Mouse (Mus musculus): ENCODE data around the gene 4933411K16Rik. TPM values are rescaled to one million over a fixed set of nuclear protein-coding genes. Genes with fewer than 3 reads are reported as not detected.

The 4933411K16Rik gene
- polyA plus RNA-seq, 1 experiment from 2014 or later = not detected

DNA sequence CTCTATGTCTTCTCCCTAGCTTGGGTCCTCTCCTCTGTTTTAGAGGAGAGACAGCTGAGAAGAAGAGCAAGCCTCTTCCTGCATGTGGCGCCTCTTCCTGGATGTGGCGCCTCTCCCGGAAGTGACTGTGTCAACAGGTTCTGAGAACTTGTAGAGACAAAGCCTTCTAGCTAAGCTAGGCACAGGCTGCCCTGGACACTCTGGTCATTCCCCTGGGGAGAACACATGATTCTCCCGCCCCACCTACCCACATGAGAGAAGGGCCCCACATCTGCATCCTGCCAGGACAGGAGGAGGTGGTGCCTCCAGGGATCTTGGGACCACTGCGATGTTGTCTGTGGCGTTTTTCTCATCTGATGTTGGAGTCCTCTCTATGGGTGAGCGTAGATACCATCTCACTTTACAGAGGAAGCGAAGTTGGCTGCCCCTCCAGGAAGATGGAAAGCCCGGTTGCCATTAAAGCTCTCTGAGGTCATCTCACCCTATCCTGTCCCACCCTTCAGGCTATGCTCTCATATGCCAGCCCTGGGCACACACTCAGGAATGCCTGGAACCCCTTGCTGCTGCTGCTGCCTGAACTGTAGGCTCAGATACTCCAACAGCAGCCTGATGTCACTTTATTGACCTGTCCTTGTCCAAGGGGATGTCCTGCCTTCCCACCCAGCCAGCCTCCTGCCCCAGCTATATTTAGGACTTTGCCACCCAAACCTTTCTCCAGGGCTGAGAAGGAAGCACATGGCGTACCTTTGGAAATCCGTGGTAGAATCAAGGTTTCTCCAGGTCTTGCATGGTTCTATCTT is 16.6 kb downstream of the 4933411K16Rik start:
- no peaks in the 10 kb centered on the region for H3K27me3 ChIP-seq (ENCODE audit: control insufficient read depth, insufficient read depth, low read depth, low read length)
- no peak overlapping the region for H3K4me3 ChIP-seq (ENCODE audit: low read depth, low read length)
- no peak overlapping the region for H3K4me2 ChIP-seq (ENCODE audit: low read length)
- H3K9ac ChIP-seq (ENCODE audit: low read depth, low read length) = no peak overlapping the region
- H3K36me3 ChIP-seq (ENCODE audit: control insufficient read depth, insufficient read depth, low read length) = no peaks in the 10 kb centered on the region
- 86% methylated on average over 11 of the region's 11 CpGs for WGBS
- ATAC-seq = no peak
- no peaks in the 10 kb centered on the region for H3K9me3 ChIP-seq (replicated peaks; ENCODE audit: control insufficient read depth, low read length, poor library complexity, severe bottlenecking)
- no peak overlapping the region for H3K27ac ChIP-seq (ENCODE audit: low read length)
- no peaks in the 10 kb centered on the region for H3K4me1 ChIP-seq (ENCODE audit: control insufficient read depth, insufficient read depth, low read length)

DNA sequence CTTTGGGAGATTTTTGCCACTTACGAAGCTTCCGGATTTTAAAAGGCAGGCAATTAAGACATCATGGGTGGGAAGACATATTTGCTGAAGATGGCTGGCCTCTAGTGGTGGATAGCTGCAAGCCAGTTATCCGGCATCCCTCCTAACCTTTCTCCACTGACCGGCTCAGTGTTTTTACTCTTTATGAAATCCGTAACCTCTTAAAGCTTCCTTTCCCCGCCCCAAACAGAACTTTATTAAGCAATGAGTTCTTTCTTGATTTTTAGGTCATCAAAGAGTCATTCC is 17.1 kb downstream of the 4933411K16Rik start:
- WGBS = 55% methylated on average over 6 of the region's 6 CpGs
- Histone ChIP-seq H3K27me3 (ENCODE audit: control insufficient read depth, insufficient read depth, low read depth, low read length) (no peaks in the 10 kb centered on the region), H3K9me3 (replicated peaks; ENCODE audit: control insufficient read depth, low read length, poor library complexity, severe bottlenecking) (no peaks in the 10 kb centered on the region), H3K4me3 (ENCODE audit: low read depth, low read length) (no peak overlapping the region), H3K4me1 (ENCODE audit: control insufficient read depth, insufficient read depth, low read length) (no peaks in the 10 kb centered on the region), H3K27ac (ENCODE audit: low read length) (no peak overlapping the region), H3K36me3 (ENCODE audit: control insufficient read depth, insufficient read depth, low read length) (no peaks in the 10 kb centered on the region), H3K9ac (ENCODE audit: low read depth, low read length) (no peak overlapping the region), H3K4me2 (ENCODE audit: low read length) (no peak overlapping the region)
- no peak for ATAC-seq

DNA sequence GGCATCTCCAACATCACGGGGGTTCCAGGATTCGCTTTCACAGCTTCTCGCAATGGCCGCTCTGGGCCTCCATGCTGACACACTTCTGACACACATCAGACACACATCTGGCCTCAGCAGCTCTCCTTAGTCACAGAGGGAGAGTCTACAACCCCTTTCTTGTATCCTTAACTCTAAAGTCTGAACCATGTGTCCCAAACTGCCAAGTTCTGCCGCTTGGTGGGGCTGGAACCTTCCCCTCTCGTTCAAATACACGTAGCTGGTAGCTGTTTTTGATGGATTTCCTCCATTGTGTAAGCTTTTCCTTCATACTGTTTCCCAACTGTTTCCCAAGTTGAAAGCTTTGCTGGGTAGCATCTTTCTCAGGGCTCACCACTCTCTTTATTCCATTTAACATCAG is 19.2 kb downstream of the 4933411K16Rik start:
- 81% methylated on average over 7 of the region's 7 CpGs for WGBS
- Histone ChIP-seq H3K36me3 (ENCODE audit: control insufficient read depth, insufficient read depth, low read length) (peaks cover 17% of the 10 kb centered on the region), H3K4me3 (ENCODE audit: low read depth, low read length) (no peak overlapping the region), H3K9me3 (replicated peaks; ENCODE audit: control insufficient read depth, low read length, poor library complexity, severe bottlenecking) (no peaks in the 10 kb centered on the region), H3K4me2 (ENCODE audit: low read length) (no peak overlapping the region), H3K27ac (ENCODE audit: low read length) (no peak overlapping the region), H3K27me3 (ENCODE audit: control insufficient read depth, insufficient read depth, low read depth, low read length) (no peaks in the 10 kb centered on the region), H3K4me1 (ENCODE audit: control insufficient read depth, insufficient read depth, low read length) (no peaks in the 10 kb centered on the region), H3K9ac (ENCODE audit: low read depth, low read length) (no peak overlapping the region)
- no peak for ATAC-seq

DNA sequence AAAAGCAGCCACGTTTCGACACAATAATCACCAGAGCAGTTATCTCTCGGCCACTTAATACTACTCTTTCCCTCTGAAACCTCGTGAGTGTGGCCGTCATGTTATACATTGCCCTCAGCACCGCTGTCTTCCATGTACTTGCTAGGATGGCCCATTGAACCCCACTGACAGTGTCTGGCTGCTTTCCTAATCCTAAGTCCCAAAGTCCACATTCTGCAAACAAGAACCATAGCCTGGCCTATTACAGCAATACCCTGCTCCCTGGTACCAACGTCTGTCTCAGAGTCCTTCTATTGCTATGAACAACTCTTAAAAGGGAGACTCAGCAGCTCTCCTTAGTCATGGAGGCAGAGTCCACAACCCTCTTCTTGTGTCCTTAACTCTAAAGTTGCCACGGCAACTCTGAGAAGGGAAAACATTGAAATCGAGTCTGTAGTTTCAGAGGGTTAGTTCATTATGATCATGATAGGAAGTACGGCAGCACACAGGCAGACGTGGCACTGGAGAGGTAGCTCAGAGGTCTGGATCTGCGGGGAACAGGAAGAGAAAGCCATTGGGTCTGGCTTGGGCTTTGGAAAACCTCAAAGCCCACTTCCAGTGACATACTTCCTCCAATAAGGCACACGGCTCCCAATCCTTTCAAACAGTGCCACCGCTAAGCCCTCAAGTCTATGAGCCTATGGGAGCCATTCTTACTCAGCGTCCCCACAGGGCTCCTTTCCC is 20.0 kb downstream of the 4933411K16Rik start:
- Histone ChIP-seq H3K27ac (ENCODE audit: low read length) (no peak overlapping the region), H3K4me1 (ENCODE audit: control insufficient read depth, insufficient read depth, low read length) (no peaks in the 10 kb centered on the region), H3K27me3 (ENCODE audit: control insufficient read depth, insufficient read depth, low read depth, low read length) (no peaks in the 10 kb centered on the region), H3K36me3 (ENCODE audit: control insufficient read depth, insufficient read depth, low read length) (peaks cover 17% of the 10 kb centered on the region), H3K9ac (ENCODE audit: low read depth, low read length) (no peak overlapping the region), H3K9me3 (replicated peaks; ENCODE audit: control insufficient read depth, low read length, poor library complexity, severe bottlenecking) (no peaks in the 10 kb centered on the region), H3K4me3 (ENCODE audit: low read depth, low read length) (no peak overlapping the region), H3K4me2 (ENCODE audit: low read length) (no peak overlapping the region)
- ATAC-seq = no peak
- 80% methylated on average over 15 of the region's 15 CpGs for WGBS

DNA sequence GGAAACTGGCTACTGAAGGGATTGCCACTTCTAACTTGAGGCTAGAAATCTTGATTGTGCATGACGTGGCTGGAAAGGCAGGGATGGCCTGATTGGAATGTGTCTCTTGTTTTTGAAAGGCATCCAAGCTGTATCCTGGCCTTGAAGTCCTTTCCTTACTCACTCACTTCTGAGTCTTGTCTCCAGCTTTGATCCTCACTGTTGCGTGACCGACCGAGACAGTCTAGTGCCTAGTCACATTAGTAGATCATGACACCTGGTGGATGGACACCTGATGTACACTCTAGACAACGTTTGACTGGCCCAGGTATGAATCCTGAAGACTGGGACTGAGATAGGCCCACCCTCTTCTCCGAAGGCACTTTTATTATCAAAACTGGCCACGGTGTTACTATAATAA is 20.8 kb downstream of the 4933411K16Rik start:
- H3K9me3 ChIP-seq (replicated peaks; ENCODE audit: control insufficient read depth, low read length, poor library complexity, severe bottlenecking) = no peaks in the 10 kb centered on the region
- 81% methylated on average over 7 of the region's 7 CpGs for WGBS
- H3K9ac ChIP-seq (ENCODE audit: low read depth, low read length) = no peak overlapping the region
- no peak overlapping the region for H3K4me3 ChIP-seq (ENCODE audit: low read depth, low read length)
- H3K4me1 ChIP-seq (ENCODE audit: control insufficient read depth, insufficient read depth, low read length) = no peaks in the 10 kb centered on the region
- no peak for ATAC-seq
- H3K36me3 ChIP-seq (ENCODE audit: control insufficient read depth, insufficient read depth, low read length) = peaks cover 22% of the 10 kb centered on the region
- no peak overlapping the region for H3K4me2 ChIP-seq (ENCODE audit: low read length)
- H3K27me3 ChIP-seq (ENCODE audit: control insufficient read depth, insufficient read depth, low read depth, low read length) = no peaks in the 10 kb centered on the region
- H3K27ac ChIP-seq (ENCODE audit: low read length) = no peak overlapping the region

DNA sequence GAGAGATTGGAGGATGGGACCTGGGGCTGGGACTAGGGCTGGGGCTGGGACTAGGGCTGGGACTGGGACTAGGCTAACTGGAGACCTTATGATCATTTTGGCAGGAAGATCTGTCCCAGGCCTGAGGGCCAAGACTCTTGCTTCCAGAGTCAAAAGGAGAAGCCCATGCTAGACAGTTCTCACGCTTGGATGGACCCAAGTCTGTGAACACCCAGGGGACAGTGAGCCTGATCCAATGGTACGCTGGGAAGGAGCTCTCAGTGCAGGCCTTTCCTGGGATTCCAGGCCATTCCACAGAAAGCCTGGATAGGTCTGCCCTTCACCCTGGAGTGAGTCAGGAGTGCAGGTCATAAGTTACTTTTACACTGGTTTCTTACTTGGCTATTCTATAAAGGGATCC is 23.0 kb downstream of the 4933411K16Rik start:
- no peak overlapping the region for H3K4me3 ChIP-seq (ENCODE audit: low read depth, low read length)
- H3K4me1 ChIP-seq (ENCODE audit: control insufficient read depth, insufficient read depth, low read length) = no peaks in the 10 kb centered on the region
- H3K4me2 ChIP-seq (ENCODE audit: low read length) = no peak overlapping the region
- H3K9me3 ChIP-seq (replicated peaks; ENCODE audit: control insufficient read depth, low read length, poor library complexity, severe bottlenecking) = no peaks in the 10 kb centered on the region
- 87% methylated on average over 2 of the region's 2 CpGs for WGBS
- ATAC-seq = no peak
- no peaks in the 10 kb centered on the region for H3K27me3 ChIP-seq (ENCODE audit: control insufficient read depth, insufficient read depth, low read depth, low read length)
- H3K36me3 ChIP-seq (ENCODE audit: control insufficient read depth, insufficient read depth, low read length) = peaks cover 28% of the 10 kb centered on the region
- H3K9ac ChIP-seq (ENCODE audit: low read depth, low read length) = no peak overlapping the region
- H3K27ac ChIP-seq (ENCODE audit: low read length) = no peak overlapping the region

DNA sequence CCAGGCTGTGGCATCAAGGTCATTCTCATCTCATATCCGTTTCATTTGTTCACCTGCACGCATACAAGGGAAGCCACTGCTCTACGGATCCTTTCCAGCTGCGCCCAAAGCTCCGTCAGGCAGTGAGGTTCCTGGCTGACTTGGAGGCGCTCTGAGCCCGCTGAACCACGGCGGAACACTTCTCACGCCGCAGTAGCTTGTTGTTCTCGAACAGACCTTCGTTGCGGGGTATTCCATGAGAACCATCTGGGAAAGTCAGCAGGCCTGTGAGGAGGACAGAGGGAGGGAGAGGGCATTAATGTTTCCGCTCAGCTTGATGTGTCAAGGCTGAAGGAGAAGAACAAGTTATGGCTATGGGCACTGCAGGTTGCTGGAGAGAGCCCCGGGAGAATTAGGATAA is 23.9 kb downstream of the 4933411K16Rik start:
- no peaks in the 10 kb centered on the region for H3K27me3 ChIP-seq (ENCODE audit: control insufficient read depth, insufficient read depth, low read depth, low read length)
- H3K9ac ChIP-seq (ENCODE audit: low read depth, low read length) = no peak overlapping the region
- peaks cover 28% of the 10 kb centered on the region for H3K36me3 ChIP-seq (ENCODE audit: control insufficient read depth, insufficient read depth, low read length)
- no peaks in the 10 kb centered on the region for H3K4me1 ChIP-seq (ENCODE audit: control insufficient read depth, insufficient read depth, low read length)
- no peak overlapping the region for H3K4me3 ChIP-seq (ENCODE audit: low read depth, low read length)
- 91% methylated on average over 16 of the region's 16 CpGs for WGBS
- ATAC-seq = no peak
- no peak overlapping the region for H3K27ac ChIP-seq (ENCODE audit: low read length)
- no peaks in the 10 kb centered on the region for H3K9me3 ChIP-seq (replicated peaks; ENCODE audit: control insufficient read depth, low read length, poor library complexity, severe bottlenecking)
- H3K4me2 ChIP-seq (ENCODE audit: low read length) = no peak overlapping the region

DNA sequence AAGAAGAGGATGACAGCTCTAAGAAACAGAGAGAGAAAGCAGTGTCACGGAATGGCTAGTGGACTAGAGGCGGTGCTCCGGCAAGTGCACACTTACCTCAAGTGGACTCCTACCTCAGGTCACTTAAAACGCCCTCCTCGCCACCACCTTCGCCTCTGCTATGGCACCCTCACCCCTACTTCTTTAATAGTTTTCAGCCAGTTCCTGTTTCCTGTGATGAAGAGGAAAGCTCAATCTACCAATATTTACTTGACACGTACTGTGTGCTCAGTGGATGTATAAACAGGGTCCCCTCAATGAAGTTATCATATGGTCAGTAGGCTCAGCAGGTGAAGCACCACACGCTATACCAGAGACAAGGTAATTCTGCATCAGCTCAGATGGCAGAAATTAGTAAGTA is 26.5 kb downstream of the 4933411K16Rik start:
- Histone ChIP-seq H3K9ac (ENCODE audit: low read depth, low read length) (no peak overlapping the region), H3K27me3 (ENCODE audit: control insufficient read depth, insufficient read depth, low read depth, low read length) (no peaks in the 10 kb centered on the region), H3K36me3 (ENCODE audit: control insufficient read depth, insufficient read depth, low read length) (peaks cover 28% of the 10 kb centered on the region), H3K4me1 (ENCODE audit: control insufficient read depth, insufficient read depth, low read length) (no peaks in the 10 kb centered on the region), H3K27ac (ENCODE audit: low read length) (no peak overlapping the region), H3K4me2 (ENCODE audit: low read length) (no peak overlapping the region), H3K9me3 (replicated peaks; ENCODE audit: control insufficient read depth, low read length, poor library complexity, severe bottlenecking) (no peaks in the 10 kb centered on the region), H3K4me3 (ENCODE audit: low read depth, low read length) (no peak overlapping the region)
- WGBS = 96% methylated on average over 8 of the region's 8 CpGs
- no peak for ATAC-seq

DNA sequence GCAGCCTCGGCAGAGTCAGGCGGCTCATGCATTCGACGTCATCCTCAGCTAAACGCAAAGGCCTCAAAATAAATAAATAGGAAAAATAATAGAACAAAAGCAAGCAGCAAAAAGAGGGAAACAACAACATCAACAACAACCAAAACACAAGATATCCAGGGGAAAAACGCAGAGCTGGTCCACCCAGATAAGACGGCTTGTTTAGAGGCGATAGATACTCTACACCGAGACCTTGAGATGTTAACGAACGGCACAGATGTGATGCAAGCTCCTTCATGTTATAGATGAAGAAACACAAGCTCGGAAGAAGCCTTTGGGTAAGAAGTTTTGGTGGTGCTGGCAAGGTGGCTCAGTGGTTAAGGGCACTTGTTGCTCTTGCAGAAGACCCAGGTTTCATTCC is 27.0 kb downstream of the 4933411K16Rik start:
- no peak overlapping the region for H3K4me3 ChIP-seq (ENCODE audit: low read depth, low read length)
- peaks cover 28% of the 10 kb centered on the region for H3K36me3 ChIP-seq (ENCODE audit: control insufficient read depth, insufficient read depth, low read length)
- no peak overlapping the region for H3K4me2 ChIP-seq (ENCODE audit: low read length)
- no peaks in the 10 kb centered on the region for H3K4me1 ChIP-seq (ENCODE audit: control insufficient read depth, insufficient read depth, low read length)
- WGBS = 98% methylated on average over 12 of the region's 12 CpGs
- H3K9me3 ChIP-seq (replicated peaks; ENCODE audit: control insufficient read depth, low read length, poor library complexity, severe bottlenecking) = no peaks in the 10 kb centered on the region
- H3K27ac ChIP-seq (ENCODE audit: low read length) = no peak overlapping the region
- ATAC-seq = no peak
- no peaks in the 10 kb centered on the region for H3K27me3 ChIP-seq (ENCODE audit: control insufficient read depth, insufficient read depth, low read depth, low read length)
- H3K9ac ChIP-seq (ENCODE audit: low read depth, low read length) = no peak overlapping the region
